Mouse (Mus musculus): ENCODE measurements around the gene Gpr142. TPM values are rescaled to one million over a fixed set of nuclear protein-coding genes. Genes with fewer than 3 reads are reported as not detected.
A peak's percentile ranks its signal among the peaks of the same experiment; 100 is the strongest.

Gpr142 gene
- polyA plus RNA-seq, 1 experiment, result 0.07 TPM

DNA sequence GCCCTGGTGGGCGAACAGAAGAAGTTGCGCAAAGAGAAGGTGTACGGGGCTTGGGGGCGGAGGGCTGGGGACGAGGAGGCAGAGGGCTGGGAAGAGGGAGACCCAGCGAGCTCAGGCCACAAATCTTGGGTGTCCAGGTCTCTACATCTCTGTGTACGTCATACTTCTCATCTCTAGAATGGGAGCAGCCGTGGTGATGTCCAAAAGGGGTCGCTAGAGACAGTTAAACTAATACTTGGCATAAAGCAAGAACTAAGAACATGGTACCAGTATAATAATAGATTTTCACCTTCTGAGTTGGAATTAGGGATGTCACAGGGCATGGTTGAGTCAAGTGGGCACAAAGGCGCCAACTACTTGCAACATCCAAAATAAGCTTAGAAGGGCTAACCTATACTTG is 12.8 kb upstream of the Gpr142 start:
- Histone ChIP-seq H3K27me3 (ENCODE audit: control insufficient read depth, insufficient read depth, insufficient read length) (no peaks in the 10 kb centered on the region), H3K36me3 (ENCODE audit: control insufficient read depth, insufficient read depth) (no peaks in the 10 kb centered on the region), H3K4me2 (ENCODE audit: low read depth) (no peak overlapping the region), H3K4me3 (no peak overlapping the region), H3ac (ENCODE audit: control insufficient read depth, insufficient read length) (no peak overlapping the region), H3K79me2 (ENCODE audit: control insufficient read depth, insufficient read depth) (no peaks in the 10 kb centered on the region)
- TF ChIP-seq TCF3 (IDR thresholded peaks at IDR 0.05; ENCODE audit: insufficient read length, low read depth), result no peak
- TF ChIP-seq SRF (IDR thresholded peaks at IDR 0.05; ENCODE audit: control insufficient read depth, insufficient read length, low read depth), result no peak
- TF ChIP-seq POLR2A (IDR thresholded peaks at IDR 0.05; ENCODE audit: insufficient read length, low read depth), result no peak
- TF ChIP-seq CEBPB (IDR thresholded peaks at IDR 0.05; ENCODE audit: insufficient read depth, poor library complexity, severe bottlenecking), result no peak
- TF ChIP-seq MAX (IDR thresholded peaks at IDR 0.05; ENCODE audit: low read depth), result no peak
- TF ChIP-seq MYOD1 (IDR thresholded peaks at IDR 0.05; ENCODE audit: control insufficient read depth in 1 of 3, insufficient read length in 2 of 3, low read depth in 2 of 3), result no peak
- no peak for TF ChIP-seq MYOG (IDR thresholded peaks at IDR 0.05; ENCODE audit: control insufficient read depth in 1 of 3, insufficient read depth in 1 of 3, insufficient read length in 2 of 3, low read depth in 2 of 3)
- no peak for TF ChIP-seq E2F4 (IDR thresholded peaks at IDR 0.05; ENCODE audit: insufficient read depth)
- TF ChIP-seq REST (IDR thresholded peaks at IDR 0.05; ENCODE audit: insufficient read depth, insufficient read length), result no peak
- TF ChIP-seq POLR2AphosphoS2 (IDR thresholded peaks at IDR 0.05; ENCODE audit: insufficient read length, low read depth), result no peak
- TF ChIP-seq TCF12 (IDR thresholded peaks at IDR 0.05; ENCODE audit: insufficient read depth, poor library complexity, severe bottlenecking), result no peak

DNA sequence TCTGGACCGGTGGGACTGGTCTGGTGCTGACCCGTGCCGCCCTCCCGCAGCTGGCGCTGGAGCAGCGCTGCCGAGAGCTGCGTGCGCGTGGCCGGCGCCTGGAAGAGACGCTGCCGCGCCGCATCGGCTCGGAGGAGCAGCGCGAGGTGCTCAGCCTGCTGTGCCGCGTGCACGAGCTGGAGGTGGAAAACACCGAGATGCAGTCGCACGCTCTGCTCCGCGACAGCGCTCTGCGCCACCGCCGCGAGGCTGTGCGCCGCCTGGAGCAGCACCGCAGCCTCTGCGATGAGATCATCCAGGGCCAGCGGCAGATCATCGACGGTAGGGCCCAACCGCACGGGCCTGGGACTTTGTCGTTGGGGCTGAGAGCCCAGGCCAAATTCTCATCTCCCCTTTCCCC is 12.4 kb upstream of the Gpr142 start:
- no peak overlapping the region for H3K4me3 ChIP-seq

DNA sequence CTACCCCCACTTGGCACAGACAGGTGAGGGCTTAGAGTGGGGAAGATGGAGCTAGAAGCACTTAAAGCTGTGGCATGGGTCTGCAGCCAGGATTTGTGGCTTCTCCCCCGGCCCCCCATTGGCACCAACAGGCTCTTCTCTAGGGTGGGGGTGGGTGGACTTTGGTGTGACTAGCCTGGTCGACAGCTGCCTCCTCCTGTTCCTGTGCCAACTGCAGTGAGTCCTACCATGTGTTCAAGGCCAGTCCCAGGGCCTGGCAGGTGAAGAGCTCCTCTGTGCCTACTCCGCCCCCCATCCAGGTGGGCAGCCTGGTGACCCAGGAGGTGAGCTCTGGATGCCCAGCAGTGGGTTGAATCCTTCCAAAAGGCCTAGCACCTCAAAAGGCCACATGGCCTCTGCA is 11.1 kb upstream of the Gpr142 start:
- H3K27me3 ChIP-seq (ENCODE audit: control insufficient read depth, insufficient read depth, insufficient read length), result no peaks in the 10 kb centered on the region

More for the DNA sequence above, 12.4 kb upstream of the Gpr142 start:
- no peak overlapping the region for H3K4me2 ChIP-seq (ENCODE audit: low read depth)
- H3K27me3 ChIP-seq (ENCODE audit: control insufficient read depth, insufficient read depth, insufficient read length), result no peaks in the 10 kb centered on the region
- TF ChIP-seq POLR2A (IDR thresholded peaks at IDR 0.05; ENCODE audit: insufficient read length, low read depth) (no peak), REST (IDR thresholded peaks at IDR 0.05; ENCODE audit: insufficient read depth, insufficient read length) (no peak), POLR2AphosphoS2 (IDR thresholded peaks at IDR 0.05; ENCODE audit: insufficient read length, low read depth) (no peak), MAX (IDR thresholded peaks at IDR 0.05; ENCODE audit: low read depth) (no peak), MYOG (IDR thresholded peaks at IDR 0.05; ENCODE audit: control insufficient read depth in 1 of 3, insufficient read depth in 1 of 3, insufficient read length in 2 of 3, low read depth in 2 of 3) (no peak), SRF (IDR thresholded peaks at IDR 0.05; ENCODE audit: control insufficient read depth, insufficient read length, low read depth) (no peak), CEBPB (IDR thresholded peaks at IDR 0.05; ENCODE audit: insufficient read depth, poor library complexity, severe bottlenecking) (no peak), MYOD1 (IDR thresholded peaks at IDR 0.05; ENCODE audit: control insufficient read depth in 1 of 3, insufficient read length in 2 of 3, low read depth in 2 of 3) (no peak), E2F4 (IDR thresholded peaks at IDR 0.05; ENCODE audit: insufficient read depth) (no peak)
- H3ac ChIP-seq (ENCODE audit: control insufficient read depth, insufficient read length), result no peak overlapping the region
- no peaks in the 10 kb centered on the region for H3K79me2 ChIP-seq (ENCODE audit: control insufficient read depth, insufficient read depth)
- H3K36me3 ChIP-seq (ENCODE audit: control insufficient read depth, insufficient read depth), result no peaks in the 10 kb centered on the region

DNA sequence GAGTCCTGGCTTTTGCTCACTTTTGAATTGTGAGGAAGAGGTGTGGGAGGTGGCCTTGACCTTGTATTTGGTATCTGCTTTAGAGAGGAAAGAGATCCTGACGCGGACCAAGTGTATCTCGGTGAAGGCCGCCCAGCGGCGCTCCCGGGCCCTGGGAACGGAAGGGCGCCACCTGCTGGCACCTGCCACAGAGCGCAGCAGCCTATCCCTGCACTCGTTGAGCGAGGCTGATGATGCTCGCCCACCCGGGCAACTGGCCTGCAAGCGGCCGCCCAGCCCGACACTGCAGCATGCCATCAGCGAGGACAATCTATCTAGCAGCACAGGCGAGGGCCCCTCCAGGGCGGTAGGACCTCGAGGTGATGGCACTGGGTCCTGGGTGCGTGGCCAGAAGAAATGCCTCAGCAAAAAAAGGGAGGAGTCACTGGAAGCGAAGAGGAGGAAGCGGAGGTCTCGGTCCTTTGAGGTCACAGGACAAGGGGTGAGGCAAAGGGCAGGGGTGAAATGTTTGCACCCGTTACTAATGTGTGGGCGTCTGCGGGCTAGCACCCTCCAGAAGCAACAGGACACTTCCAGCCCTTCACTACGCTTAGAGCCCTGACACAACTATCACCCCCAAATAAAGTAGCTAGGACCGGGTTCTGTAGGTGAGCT is 9.5 kb upstream of the Gpr142 start:
- TF ChIP-seq MYOG (IDR thresholded peaks at IDR 0.05; ENCODE audit: control insufficient read depth in 1 of 3, insufficient read depth in 1 of 3, insufficient read length in 2 of 3, low read depth in 2 of 3) (peak in 2 of 3 experiments; percentile 6 to 46), MYOD1 (IDR thresholded peaks at IDR 0.05; ENCODE audit: control insufficient read depth in 1 of 3, insufficient read length in 2 of 3, low read depth in 2 of 3) (peak in 1 of 3 experiments; percentile 27), POLR2AphosphoS2 (IDR thresholded peaks at IDR 0.05; ENCODE audit: insufficient read length, low read depth) (peak; percentile 31), POLR2A (IDR thresholded peaks at IDR 0.05; ENCODE audit: insufficient read length, low read depth) (no peak)
- Histone ChIP-seq H3K27me3 (ENCODE audit: control insufficient read depth, insufficient read depth, insufficient read length) (no peaks in the 10 kb centered on the region), H3ac (ENCODE audit: control insufficient read depth, insufficient read length) (no peak overlapping the region), H3K36me3 (ENCODE audit: control insufficient read depth, insufficient read depth) (no peaks in the 10 kb centered on the region), H3K4me3 (no peak overlapping the region), H3K79me2 (ENCODE audit: control insufficient read depth, insufficient read depth) (no peaks in the 10 kb centered on the region), H3K4me2 (ENCODE audit: low read depth) (peak overlapping the region; percentile 50)

More for the DNA sequence above, 11.1 kb upstream of the Gpr142 start:
- no peak overlapping the region for H3K4me3 ChIP-seq
- no peak for TF ChIP-seq POLR2A (IDR thresholded peaks at IDR 0.05; ENCODE audit: insufficient read length, low read depth)
- TF ChIP-seq REST (IDR thresholded peaks at IDR 0.05; ENCODE audit: insufficient read depth, insufficient read length), result no peak
- no peak for TF ChIP-seq CEBPB (IDR thresholded peaks at IDR 0.05; ENCODE audit: insufficient read depth, poor library complexity, severe bottlenecking)
- peak in 2 of 3 experiments; percentile 55 to 65 for TF ChIP-seq MYOD1 (IDR thresholded peaks at IDR 0.05; ENCODE audit: control insufficient read depth in 1 of 3, insufficient read length in 2 of 3, low read depth in 2 of 3)
- no peak for TF ChIP-seq POLR2AphosphoS2 (IDR thresholded peaks at IDR 0.05; ENCODE audit: insufficient read length, low read depth)
- TF ChIP-seq USF1 (IDR thresholded peaks at IDR 0.05; ENCODE audit: low read depth), result no peak
- peak in 2 of 3 experiments; percentile 57 to 76 for TF ChIP-seq MYOG (IDR thresholded peaks at IDR 0.05; ENCODE audit: control insufficient read depth in 1 of 3, insufficient read depth in 1 of 3, insufficient read length in 2 of 3, low read depth in 2 of 3)
- TF ChIP-seq TCF3 (IDR thresholded peaks at IDR 0.05; ENCODE audit: insufficient read length, low read depth), result no peak
- no peak for TF ChIP-seq E2F4 (IDR thresholded peaks at IDR 0.05; ENCODE audit: insufficient read depth)
- no peak for TF ChIP-seq SRF (IDR thresholded peaks at IDR 0.05; ENCODE audit: control insufficient read depth, insufficient read length, low read depth)
- H3K4me2 ChIP-seq (ENCODE audit: low read depth), result no peak overlapping the region
- H3K79me2 ChIP-seq (ENCODE audit: control insufficient read depth, insufficient read depth), result no peaks in the 10 kb centered on the region
- H3K36me3 ChIP-seq (ENCODE audit: control insufficient read depth, insufficient read depth), result no peaks in the 10 kb centered on the region
- H3ac ChIP-seq (ENCODE audit: control insufficient read depth, insufficient read length), result no peak overlapping the region

DNA sequence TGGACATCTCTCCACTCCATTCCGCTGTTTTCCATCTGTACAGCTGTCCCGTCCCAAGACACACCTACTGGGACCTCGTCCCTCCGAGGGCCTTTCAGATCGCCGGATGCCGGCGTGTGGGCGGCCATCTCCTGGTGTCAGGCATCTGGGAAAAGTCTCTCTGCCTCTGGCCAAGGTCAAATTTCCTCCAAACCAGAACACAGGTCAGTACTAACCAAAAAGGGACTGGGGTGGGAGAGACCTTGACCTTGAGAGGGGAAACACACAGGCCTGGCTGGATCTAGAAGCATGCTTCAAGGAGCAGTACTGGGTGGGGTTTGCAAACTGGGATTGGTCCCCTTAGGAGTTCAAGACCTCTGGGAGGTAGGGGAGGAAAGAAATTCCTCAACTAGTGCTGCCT is 9.0 kb upstream of the Gpr142 start:
- Histone ChIP-seq H3K79me2 (ENCODE audit: control insufficient read depth, insufficient read depth) (no peaks in the 10 kb centered on the region), H3K4me3 (no peak overlapping the region), H3K27me3 (ENCODE audit: control insufficient read depth, insufficient read depth, insufficient read length) (no peaks in the 10 kb centered on the region), H3K36me3 (ENCODE audit: control insufficient read depth, insufficient read depth) (no peaks in the 10 kb centered on the region), H3K4me2 (ENCODE audit: low read depth) (no peak overlapping the region), H3ac (ENCODE audit: control insufficient read depth, insufficient read length) (no peak overlapping the region)
- TF ChIP-seq SRF (IDR thresholded peaks at IDR 0.05; ENCODE audit: control insufficient read depth, insufficient read length, low read depth), result no peak
- no peak for TF ChIP-seq MAX (IDR thresholded peaks at IDR 0.05; ENCODE audit: low read depth)
- no peak for TF ChIP-seq POLR2AphosphoS2 (IDR thresholded peaks at IDR 0.05; ENCODE audit: insufficient read length, low read depth)
- no peak for TF ChIP-seq POLR2A (IDR thresholded peaks at IDR 0.05; ENCODE audit: insufficient read length, low read depth)
- no peak for TF ChIP-seq REST (IDR thresholded peaks at IDR 0.05; ENCODE audit: insufficient read depth, insufficient read length)
- no peak for TF ChIP-seq CEBPB (IDR thresholded peaks at IDR 0.05; ENCODE audit: insufficient read depth, poor library complexity, severe bottlenecking)

Data from myocyte (in vitro differentiated cells).